Mouse (Mus musculus) spleen, postnatal 0 days (tissue): Measurements from ENCODE around the gene Olfr309. TPM values are rescaled to one million over a fixed set of nuclear protein-coding genes. Genes with fewer than 3 reads are reported as not detected.

ENCODE experiments used
- polyA plus RNA-seq: library from polyadenylated mRNA; unstranded; fragments of >200 nt; fragmentation: Nextera tagmentation; extraction: Ambion mirVana; gene quantifications from 2 replicates; pipeline ENCODE4 v1.2.1, GENCODE M21; 2015

Olfr309 gene
- polyA plus RNA-seq, result not detected in 2 replicates

DNA sequence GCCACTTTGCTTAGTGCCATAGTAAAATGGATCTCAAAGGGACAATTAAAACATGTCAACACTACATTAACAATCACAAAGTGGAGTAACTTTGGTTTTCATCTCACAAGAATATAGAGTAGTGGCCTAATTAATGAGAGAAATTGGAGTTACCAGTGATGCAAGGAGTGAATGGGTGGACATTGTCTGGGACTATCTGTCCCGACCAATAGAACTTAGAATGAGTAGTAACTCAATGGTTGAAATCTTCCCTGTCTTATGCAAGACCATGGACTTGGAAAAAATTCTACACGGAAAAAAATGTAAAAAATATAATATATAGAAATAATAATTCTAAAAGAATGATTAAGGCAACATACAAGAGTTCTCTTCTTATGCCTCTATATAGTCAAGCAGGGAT, at the start of gene Olfr309:
Olfr309 (minus strand) TSS at position 101 of the 400 bp plus-strand sequence.

DNA sequence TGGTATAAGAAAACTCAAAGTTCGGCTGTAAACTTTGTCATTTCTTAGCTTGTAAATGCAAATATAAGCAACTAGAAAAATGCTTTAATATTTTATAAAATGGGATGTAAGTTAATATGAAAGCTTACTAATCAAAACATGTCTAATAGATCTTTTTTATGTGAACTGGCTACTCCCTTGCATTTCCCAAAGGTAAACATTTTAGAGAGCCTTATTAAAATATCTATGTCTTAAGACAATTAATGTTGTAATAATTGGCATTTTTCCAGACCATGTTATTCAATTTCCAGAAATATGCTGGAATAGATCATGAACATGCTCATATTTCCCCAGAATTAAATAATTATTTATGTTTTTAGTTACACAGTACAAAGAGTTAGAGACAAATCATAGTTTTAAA, 24.0 kb upstream of the Olfr309 start, which contains the start of gene Olfr307:
Olfr307 (minus strand) TSS at position 101 of the 400 bp plus-strand sequence.

DNA sequence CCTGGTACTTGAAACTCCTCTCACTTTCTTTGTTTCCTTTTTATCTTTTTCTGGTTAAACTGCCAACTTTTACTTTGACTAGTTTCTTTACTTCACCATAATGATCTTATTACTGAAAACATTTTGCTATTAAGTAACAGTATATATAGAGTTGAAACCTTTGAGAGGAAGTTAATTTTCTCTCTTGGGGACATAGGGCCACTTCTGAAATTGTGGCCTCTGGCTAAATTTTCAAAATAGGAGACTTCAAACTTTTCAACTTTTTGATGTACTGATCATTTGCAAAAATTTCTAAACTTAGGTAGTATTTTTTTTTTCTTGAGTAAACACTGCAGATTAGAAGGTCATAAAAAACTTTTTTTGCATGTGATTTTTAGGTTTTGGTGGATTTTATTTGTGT, 12.0 kb upstream of the Olfr309 start, which contains the start of gene Olfr308:
Olfr308 (minus strand) TSS at position 101 of the 400 bp plus-strand sequence.

DNA sequence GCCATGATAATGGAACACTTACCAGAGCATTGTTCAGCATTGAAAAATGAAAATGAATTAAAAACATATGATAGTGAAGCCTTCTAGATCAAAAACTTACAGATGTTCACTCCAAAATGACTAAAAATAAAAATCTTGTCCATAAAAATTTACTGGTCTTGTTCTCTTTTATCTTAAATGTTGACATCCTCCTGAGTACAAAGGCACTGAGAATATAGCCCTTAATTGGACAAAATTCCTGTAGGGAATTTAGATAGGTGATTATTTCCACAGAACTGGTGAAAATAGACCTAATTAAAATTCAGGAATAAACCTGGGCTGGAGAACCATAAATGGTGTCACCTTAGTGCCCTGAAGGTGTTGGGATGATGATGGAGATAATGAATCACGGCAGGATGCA, 36.4 kb downstream of the Olfr309 start, which contains the start of gene Olfr310:
Olfr310 (minus strand) TSS at position 101 of the 400 bp plus-strand sequence.

Other genes starting within 250 kb of the Olfr309 start
- gene Vmn2r75, start 141.9 kb downstream of the Olfr309 start, polyA plus RNA-seq, result not detected in 2 replicates
- gene Vmn2r76, start 67.4 kb downstream of the Olfr309 start, polyA plus RNA-seq, result not detected in 2 replicates
- not detected in 2 replicates for gene Olfr310, start 36.5 kb downstream of the Olfr309 start, polyA plus RNA-seq
- gene Olfr308, start 11.9 kb upstream of the Olfr309 start, polyA plus RNA-seq, result not detected in 2 replicates
- not detected in 2 replicates for gene Olfr307, start 23.9 kb upstream of the Olfr309 start, polyA plus RNA-seq
- gene Olfr305, start 53.2 kb upstream of the Olfr309 start, polyA plus RNA-seq, result not detected in 2 replicates
- not detected in 2 replicates for gene Olfr304, start 73.0 kb upstream of the Olfr309 start, polyA plus RNA-seq
- not detected in 2 replicates for gene Olfr303, start 84.1 kb upstream of the Olfr309 start, polyA plus RNA-seq
- gene Olfr301, start 90.1 kb upstream of the Olfr309 start, polyA plus RNA-seq, result not detected in 2 replicates
- gene Olfr299, start 146.2 kb upstream of the Olfr309 start, polyA plus RNA-seq, result not detected in 2 replicates
- not detected in 2 replicates for gene Olfr298, start 178.8 kb upstream of the Olfr309 start, polyA plus RNA-seq
- gene Olfr297, start 206.3 kb upstream of the Olfr309 start, polyA plus RNA-seq, result not detected in 2 replicates